Mouse (Mus musculus) hindbrain, embryonic 10.5 days (tissue): ENCODE results near the gene Pam. TPM values are rescaled to one million over a fixed set of nuclear protein-coding genes. Genes with fewer than 3 reads are reported as not detected.

Experiments
- DNase-seq: peaks from one replicate; pipeline ENCODE4 v3.0.0-alpha.2; 2017; ENCODE audit warnings: low spot score
- H3K27ac ChIP-seq: fragments of 300-500 bp; sonication (generic); 2 replicates; pipeline ENCODE4 v1.5.1; 2016; ENCODE audit warnings: mild to moderate bottlenecking, moderate library complexity
- H3K27me3 ChIP-seq: fragments of 300-500 bp; sonication (generic); 2 replicates; pipeline ENCODE4 v1.6.1; 2016; ENCODE audit warnings: mild to moderate bottlenecking; ENCODE audit not compliant: poor library complexity, insufficient read depth, severe bottlenecking
- H3K36me3 ChIP-seq: fragments of 300-500 bp; sonication (generic); 2 replicates; pipeline ENCODE4 v1.6.1; 2016; ENCODE audit warnings: mild to moderate bottlenecking, moderate library complexity
- H3K4me1 ChIP-seq: fragments of 300-500 bp; sonication (generic); replicated peaks from 2 replicates; pipeline ENCODE4 v1.6.1; 2016; ENCODE audit warnings: mild to moderate bottlenecking
- H3K4me3 ChIP-seq: fragments of 300-500 bp; sonication (generic); 2 replicates; pipeline ENCODE4 v1.5.1; 2016; ENCODE audit warnings: mild to moderate bottlenecking, moderate library complexity
- H3K9me3 ChIP-seq: fragments of 300-500 bp; sonication (generic); 2 replicates; pipeline ENCODE4 v1.6.1; 2016; ENCODE audit warnings: mild to moderate bottlenecking, moderate library complexity
- WGBS: fragments of 180-500 bp; shearing (Covaris S2); methylation state at CpG from one replicate; pipeline ENCODE4 v1.1.7; 2016; 5-methylcytosine and 5-hydroxymethylcytosine counted together
- polyA plus RNA-seq: library from polyadenylated mRNA; unstranded; fragments of >200 nt; fragmentation: Nextera tagmentation; extraction: Ambion mirVana; gene quantifications from 2 replicates; pipeline ENCODE4 v1.2.1, GENCODE M21; 2016

Pam gene
- polyA plus RNA-seq, 1 experiment from 2014 or later, result 16.5 TPM

DNA sequence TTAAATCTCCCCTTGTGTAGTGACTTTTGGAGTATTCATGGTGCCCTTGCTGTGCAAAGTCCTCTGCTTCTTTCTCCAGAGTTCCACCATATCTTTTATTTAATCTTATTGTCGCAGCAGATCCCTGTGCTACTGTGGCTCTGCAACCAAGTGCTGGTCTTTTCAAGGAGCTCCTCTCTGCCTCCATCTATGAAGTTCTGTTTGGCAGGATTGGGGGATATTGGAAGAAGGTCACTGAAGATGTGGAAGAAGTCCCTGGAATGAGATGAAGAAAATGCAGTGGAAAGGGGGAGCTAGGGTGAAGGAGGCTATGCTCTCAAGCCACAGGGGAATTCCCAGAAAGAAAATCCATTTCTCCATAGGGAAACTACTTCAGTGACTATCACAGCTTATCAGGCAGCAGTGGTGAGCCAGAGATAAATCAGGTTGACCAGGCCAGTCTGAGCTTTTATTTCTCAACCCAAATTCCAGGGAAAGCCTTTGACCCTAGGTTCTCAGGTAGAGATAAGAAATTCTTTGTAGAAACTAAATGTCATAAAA lies 1.0 kb upstream of the Pam start:
- no peak for DNase-seq
- WGBS, result 61% methylated on average over 1 of the region's 1 CpGs
- Histone ChIP-seq H3K9me3 (no peaks in the 10 kb centered on the region), H3K4me3 (no peak overlapping the region), H3K4me1 (peaks cover 21% of the 10 kb centered on the region), H3K27me3 (peaks cover 7% of the 10 kb centered on the region; the same call in 1 of the 2 replicates), H3K27ac (no peak overlapping the region), H3K36me3 (no peaks in the 10 kb centered on the region)

DNA sequence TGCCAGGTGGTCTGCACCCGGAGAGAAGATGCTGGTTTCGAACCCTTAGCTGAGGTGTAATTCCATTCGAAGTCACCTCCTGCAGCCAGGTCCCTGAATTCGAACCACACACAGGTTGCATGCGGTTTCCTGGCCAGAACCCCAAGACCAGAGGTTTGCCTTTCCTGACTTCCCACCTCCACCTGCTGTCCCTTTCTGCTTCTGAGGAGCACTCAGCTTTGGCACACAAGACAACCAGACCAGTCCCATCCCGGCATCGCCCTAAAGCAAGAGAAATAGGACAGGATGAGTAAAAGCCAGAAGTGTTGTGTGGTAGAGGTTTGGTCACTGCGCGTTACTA lies 515 bp upstream of the Pam start:
- H3K27me3 ChIP-seq, result peaks cover 7% of the 10 kb centered on the region; the same call in 1 of the 2 replicates
- no peaks in the 10 kb centered on the region for H3K9me3 ChIP-seq
- H3K27ac ChIP-seq, result peak overlapping the region; percentile 93
- H3K36me3 ChIP-seq, result no peaks in the 10 kb centered on the region
- peaks cover 21% of the 10 kb centered on the region for H3K4me1 ChIP-seq
- WGBS, result 32% methylated on average over 9 of the region's 9 CpGs
- no peak for DNase-seq
- H3K4me3 ChIP-seq, result peak overlapping the region; percentile 73

DNA sequence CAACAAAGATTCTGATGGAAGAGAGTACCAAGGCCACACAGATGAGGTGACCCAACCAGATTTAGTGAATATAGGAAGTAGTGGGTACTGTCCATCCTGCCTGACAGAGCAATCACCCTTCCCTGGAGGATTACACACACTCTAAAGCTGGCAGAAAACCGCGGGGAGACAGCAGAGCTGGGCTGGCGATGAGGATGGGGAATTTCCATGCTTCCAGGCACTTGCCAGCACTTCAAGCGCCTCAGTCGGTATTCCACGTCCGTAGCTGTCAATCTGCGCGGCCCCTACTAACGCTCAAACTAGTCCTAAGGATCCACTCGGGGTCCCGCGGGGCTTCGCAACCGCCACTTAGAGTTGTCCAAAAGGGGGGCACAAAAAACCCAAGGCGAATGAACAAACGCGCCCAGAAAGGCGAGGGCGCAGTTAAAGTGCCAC lies 618 bp downstream of the Pam start:
- Histone ChIP-seq H3K27ac (peak overlapping the region; percentile 93), H3K27me3 (peaks cover 7% of the 10 kb centered on the region; the same call in 1 of the 2 replicates), H3K9me3 (no peaks in the 10 kb centered on the region), H3K4me1 (peaks cover 21% of the 10 kb centered on the region), H3K4me3 (peak overlapping the region; percentile 73), H3K36me3 (no peaks in the 10 kb centered on the region)
- WGBS, result under 1% methylated on average over 20 of the region's 20 CpGs
- no peak for DNase-seq

DNA sequence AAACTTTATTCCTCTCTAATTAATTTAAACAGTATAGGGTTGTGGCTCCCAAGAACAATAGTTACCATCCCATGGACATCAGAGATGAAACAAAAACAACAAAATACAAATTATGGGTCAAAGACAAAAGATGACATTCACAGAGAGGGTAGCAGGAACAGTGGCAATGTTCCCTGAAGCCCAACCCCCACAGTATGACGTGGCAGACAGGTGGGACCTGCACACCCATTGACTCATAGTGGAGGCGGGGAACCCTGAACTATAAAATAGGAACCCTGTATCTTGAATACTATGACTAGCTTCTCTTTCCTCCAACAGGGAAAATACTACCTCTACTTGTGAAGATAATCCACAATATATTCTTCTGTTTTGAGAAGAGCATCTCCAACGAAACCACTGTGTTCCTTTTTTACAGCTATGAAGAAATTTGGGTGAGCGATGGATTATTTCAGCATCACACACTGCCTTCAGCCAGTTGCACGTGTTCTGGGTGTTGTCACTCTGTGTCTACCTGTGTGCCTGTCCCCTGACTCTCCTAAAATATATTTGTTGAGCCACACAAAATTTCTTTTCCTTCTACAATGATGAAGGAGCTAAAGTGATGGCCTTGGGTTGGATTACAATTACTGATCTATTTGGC lies 6.0 kb downstream of the Pam start:
- H3K27me3 ChIP-seq, result no peaks in the 10 kb centered on the region
- H3K27ac ChIP-seq, result no peak overlapping the region
- no peak overlapping the region for H3K4me3 ChIP-seq
- H3K36me3 ChIP-seq, result no peaks in the 10 kb centered on the region
- peaks cover 26% of the 10 kb centered on the region for H3K4me1 ChIP-seq
- H3K9me3 ChIP-seq, result no peaks in the 10 kb centered on the region
- no peak for DNase-seq
- WGBS, result 87% methylated on average over 5 of the region's 5 CpGs

DNA sequence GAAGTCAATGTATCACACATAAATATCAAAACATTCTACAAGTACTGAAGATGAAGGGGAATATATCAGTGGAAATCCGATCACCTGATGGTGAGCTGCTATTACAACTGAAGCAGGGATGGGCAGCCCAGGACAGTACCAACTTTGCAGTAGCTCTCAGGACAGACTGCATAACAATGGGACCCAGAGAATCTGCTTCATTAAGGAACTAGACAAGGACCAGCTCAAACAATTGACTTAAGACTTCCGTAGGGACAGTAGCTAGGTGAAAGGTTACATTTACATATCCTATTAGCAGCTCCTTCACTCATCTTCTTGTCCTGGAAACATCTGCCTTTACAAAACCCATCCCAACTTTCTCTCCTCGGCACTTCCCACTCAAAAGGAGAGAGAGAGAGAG lies 9.0 kb downstream of the Pam start:
- no peak for DNase-seq
- no peaks in the 10 kb centered on the region for H3K36me3 ChIP-seq
- no peak overlapping the region for H3K27ac ChIP-seq
- peaks cover 30% of the 10 kb centered on the region for H3K4me1 ChIP-seq
- H3K9me3 ChIP-seq, result no peaks in the 10 kb centered on the region
- WGBS, result 26% methylated on average over 3 of the region's 3 CpGs
- H3K27me3 ChIP-seq, result no peaks in the 10 kb centered on the region
- H3K4me3 ChIP-seq, result no peak overlapping the region

DNA sequence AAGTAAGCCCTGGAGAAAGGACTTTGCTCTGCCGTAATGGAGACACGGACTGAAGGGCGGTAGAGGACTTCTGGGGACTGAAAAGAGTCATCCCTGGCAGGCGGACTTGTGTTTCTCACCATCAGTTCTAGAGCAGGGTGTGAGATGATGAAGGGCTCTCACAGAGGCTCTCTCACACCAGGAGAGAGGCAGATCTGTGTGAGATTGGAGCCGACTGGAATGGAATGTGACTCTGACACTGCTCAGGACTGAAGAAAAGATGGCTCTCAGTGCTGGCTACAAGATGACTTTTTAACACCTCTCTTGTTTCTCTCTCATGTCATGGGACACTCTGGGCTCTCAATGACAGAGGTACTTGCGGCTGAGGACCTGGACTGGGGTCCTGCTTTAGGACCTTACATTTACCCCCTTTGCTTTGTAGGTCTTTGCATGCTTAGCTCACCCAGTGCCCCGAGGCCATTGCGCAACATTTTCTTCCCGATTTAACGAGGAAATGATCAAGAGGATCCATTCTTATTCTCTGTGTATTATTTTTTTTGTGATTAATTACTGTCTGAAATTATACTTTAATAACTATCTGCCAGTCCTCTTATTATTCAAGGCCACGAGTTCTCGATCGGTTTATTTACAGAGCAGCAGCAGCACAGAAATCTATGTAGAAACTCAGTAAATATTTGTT lies 10.7 kb downstream of the Pam start:
- Histone ChIP-seq H3K36me3 (no peaks in the 10 kb centered on the region), H3K4me1 (peaks cover 35% of the 10 kb centered on the region), H3K9me3 (no peaks in the 10 kb centered on the region), H3K4me3 (no peak overlapping the region), H3K27me3 (no peaks in the 10 kb centered on the region), H3K27ac (no peak overlapping the region)
- DNase-seq, result no peak
- WGBS, result 73% methylated on average over 13 of the region's 13 CpGs

DNA sequence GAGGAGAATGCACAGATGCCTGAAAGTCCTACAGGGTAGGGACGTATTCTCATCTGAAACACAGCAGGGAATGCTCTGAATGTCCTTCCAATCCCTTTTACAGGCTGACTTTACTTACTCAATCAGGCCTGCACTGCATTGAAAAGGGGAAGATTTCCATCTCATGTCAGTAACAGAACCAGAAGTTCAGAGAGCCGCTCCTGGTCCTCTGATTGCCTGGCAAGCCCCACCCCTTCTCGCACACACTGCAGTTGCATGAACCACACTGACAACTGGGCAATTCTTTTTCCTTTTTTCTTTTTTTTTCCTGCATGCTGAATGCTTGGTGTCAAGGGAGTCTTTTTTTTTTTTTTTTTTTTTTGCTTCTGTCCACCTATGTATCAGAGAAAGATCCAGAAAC lies 11.9 kb downstream of the Pam start:
- H3K36me3 ChIP-seq, result no peaks in the 10 kb centered on the region
- H3K4me3 ChIP-seq, result no peak overlapping the region
- DNase-seq, result no peak
- H3K27ac ChIP-seq, result no peak overlapping the region
- 67% methylated on average over 3 of the region's 3 CpGs for WGBS
- H3K27me3 ChIP-seq, result no peaks in the 10 kb centered on the region
- H3K9me3 ChIP-seq, result no peaks in the 10 kb centered on the region
- peaks cover 35% of the 10 kb centered on the region for H3K4me1 ChIP-seq

DNA sequence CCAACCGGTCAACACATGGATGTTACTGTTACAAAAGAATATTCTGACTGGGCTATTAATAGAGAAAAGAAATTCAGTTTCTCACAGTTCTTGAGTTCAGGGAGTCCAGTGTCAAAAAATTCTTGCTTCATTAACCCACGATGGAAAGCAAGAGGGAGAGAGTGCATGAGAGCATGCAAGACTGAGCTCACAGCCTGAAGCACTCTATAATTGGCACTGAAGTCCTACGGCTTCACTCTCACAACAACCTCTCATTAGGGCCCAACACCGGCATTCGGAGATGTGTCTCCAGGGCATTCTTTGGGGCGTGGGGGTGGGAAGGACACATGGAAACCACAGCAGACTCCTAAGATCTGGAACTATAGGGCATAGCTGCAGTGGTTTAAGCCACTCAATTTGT lies 12.5 kb downstream of the Pam start:
- Histone ChIP-seq H3K4me1 (peaks cover 35% of the 10 kb centered on the region), H3K36me3 (no peaks in the 10 kb centered on the region), H3K27me3 (no peaks in the 10 kb centered on the region), H3K4me3 (no peak overlapping the region), H3K27ac (no peak overlapping the region), H3K9me3 (no peaks in the 10 kb centered on the region)
- 74% methylated on average over 6 of the region's 6 CpGs for WGBS
- DNase-seq, result no peak

DNA sequence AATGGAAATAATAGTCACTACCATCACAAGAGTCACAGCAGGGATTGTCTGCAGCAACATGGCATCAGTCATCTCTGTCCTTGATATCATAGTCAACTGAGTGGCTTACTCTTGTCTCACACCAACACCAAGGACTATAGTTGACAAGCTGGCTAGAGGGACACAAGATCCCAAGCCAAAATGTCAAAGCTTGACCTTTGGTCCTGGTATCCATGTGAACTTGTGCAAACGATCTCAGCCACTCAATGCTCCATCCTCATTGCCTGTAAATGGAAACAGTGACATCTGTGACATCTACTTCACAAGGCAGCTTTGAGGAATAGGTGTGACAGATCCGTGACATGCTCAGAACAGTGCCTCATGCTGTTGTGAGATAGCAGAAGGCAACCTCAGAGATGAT lies 15.0 kb downstream of the Pam start:
- 47% methylated on average over 2 of the region's 2 CpGs for WGBS
- Histone ChIP-seq H3K27me3 (no peaks in the 10 kb centered on the region), H3K4me3 (no peak overlapping the region), H3K27ac (no peak overlapping the region), H3K36me3 (no peaks in the 10 kb centered on the region), H3K9me3 (no peaks in the 10 kb centered on the region), H3K4me1 (peaks cover 19% of the 10 kb centered on the region)
- DNase-seq, result no peak

DNA sequence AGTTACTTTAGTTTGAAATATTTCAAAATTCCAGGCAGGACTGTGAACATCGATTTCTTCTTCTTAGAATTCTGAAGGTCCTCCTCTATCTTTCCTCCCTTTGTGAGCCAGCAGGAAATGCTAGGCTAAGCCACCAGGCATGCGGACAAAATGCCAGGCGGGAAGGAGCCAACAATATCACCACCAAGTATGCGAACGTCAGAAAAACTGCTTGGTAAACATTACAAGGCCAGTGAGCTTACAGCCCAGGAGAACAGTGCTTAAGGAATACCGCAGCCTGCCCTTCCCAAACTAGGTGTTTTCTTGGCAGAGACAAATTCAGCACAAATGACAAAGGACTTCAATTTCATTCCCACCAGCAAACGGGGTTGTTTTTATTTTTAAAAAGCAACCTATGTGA lies 15.8 kb downstream of the Pam start:
- no peaks in the 10 kb centered on the region for H3K27me3 ChIP-seq
- H3K27ac ChIP-seq, result no peak overlapping the region
- peaks cover 16% of the 10 kb centered on the region for H3K4me1 ChIP-seq
- no peaks in the 10 kb centered on the region for H3K9me3 ChIP-seq
- WGBS, result 80% methylated on average over 7 of the region's 7 CpGs
- H3K36me3 ChIP-seq, result no peaks in the 10 kb centered on the region
- DNase-seq, result no peak
- no peak overlapping the region for H3K4me3 ChIP-seq

DNA sequence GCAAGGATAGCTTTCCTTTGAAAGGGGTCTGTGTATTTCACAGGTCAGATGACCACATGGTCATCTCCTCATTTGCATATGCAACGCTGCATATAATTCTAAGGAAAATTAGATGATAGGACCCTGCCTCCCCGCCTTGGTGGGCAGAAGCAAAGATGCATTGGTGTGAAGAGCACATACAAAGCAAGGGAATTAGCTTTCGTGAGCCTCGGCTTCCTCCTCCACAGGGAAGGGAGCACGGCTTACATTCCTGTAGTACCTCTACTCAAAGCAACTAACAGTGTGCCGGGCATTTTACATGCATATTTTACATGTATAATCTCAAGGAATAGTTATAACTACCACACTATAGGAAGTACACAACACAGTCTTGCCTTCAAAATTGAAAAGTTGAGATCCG lies 16.7 kb downstream of the Pam start:
- H3K9me3 ChIP-seq, result no peaks in the 10 kb centered on the region
- H3K4me3 ChIP-seq, result no peak overlapping the region
- H3K27me3 ChIP-seq, result no peaks in the 10 kb centered on the region
- WGBS, result 87% methylated on average over 7 of the region's 7 CpGs
- no peaks in the 10 kb centered on the region for H3K36me3 ChIP-seq
- peaks cover 14% of the 10 kb centered on the region for H3K4me1 ChIP-seq
- H3K27ac ChIP-seq, result no peak overlapping the region
- no peak for DNase-seq

DNA sequence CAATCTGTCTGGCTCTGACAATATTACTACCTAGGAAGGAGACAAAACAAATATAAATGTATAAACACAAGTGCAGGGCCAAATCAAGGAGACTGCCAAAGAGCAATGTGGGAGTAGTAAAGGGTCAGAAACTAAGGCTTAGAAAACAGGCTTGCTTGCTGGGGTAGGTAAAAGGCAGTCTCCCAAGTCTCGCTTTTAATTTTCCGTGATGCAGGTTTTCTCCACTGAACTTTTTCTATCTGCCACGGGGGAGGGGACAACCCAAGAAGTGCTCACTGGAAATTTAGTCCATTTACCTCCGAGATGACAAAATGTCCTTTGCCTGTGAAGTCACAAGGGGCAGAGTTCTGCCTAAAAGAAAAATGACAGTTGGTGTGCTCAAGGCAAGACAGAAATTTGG lies 21.6 kb downstream of the Pam start:
- peaks cover 11% of the 10 kb centered on the region for H3K4me1 ChIP-seq
- no peak for DNase-seq
- no peaks in the 10 kb centered on the region for H3K27me3 ChIP-seq
- H3K4me3 ChIP-seq, result no peak overlapping the region
- 79% methylated on average over 4 of the region's 4 CpGs for WGBS
- H3K36me3 ChIP-seq, result no peaks in the 10 kb centered on the region
- H3K9me3 ChIP-seq, result no peaks in the 10 kb centered on the region
- H3K27ac ChIP-seq, result no peak overlapping the region

DNA sequence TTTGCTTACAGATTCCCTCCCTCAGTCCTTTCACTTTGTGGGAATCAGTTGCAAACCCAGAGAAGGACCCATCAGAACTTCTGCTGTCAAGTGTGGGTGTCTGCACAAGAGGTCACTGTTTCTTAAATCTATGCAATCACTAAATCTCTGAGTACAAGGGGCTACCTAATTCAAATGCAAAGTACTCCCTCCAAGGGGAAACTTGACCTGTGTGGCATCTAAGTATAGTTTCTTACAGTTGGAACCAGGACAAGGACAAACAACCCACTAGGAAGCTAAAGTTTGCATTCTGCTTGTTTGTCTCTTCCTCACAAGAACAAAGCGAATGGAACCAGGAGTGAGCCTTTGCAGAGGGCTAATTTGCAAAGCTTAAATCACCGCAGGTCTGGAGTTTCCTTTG lies 22.3 kb downstream of the Pam start:
- no peaks in the 10 kb centered on the region for H3K36me3 ChIP-seq
- no peaks in the 10 kb centered on the region for H3K9me3 ChIP-seq
- H3K4me1 ChIP-seq, result peaks cover 11% of the 10 kb centered on the region
- WGBS, result 35% methylated on average over 2 of the region's 2 CpGs
- DNase-seq, result no peak
- H3K27me3 ChIP-seq, result no peaks in the 10 kb centered on the region
- H3K4me3 ChIP-seq, result no peak overlapping the region
- no peak overlapping the region for H3K27ac ChIP-seq
